Mouse (Mus musculus) embryonic facial prominence, embryonic 12.5 days (tissue): ENCODE results near the gene Usp36. TPM values are rescaled to one million over a fixed set of nuclear protein-coding genes. Genes with fewer than 3 reads are reported as not detected.

Experiments
- ATAC-seq: fragments of 200-750 bp; cut with Nextera tagmentation; 2 replicates; pipeline ENCODE4 v1.8.0; 2017; ENCODE audit not compliant: insufficient number of reproducible peaks, insufficient read depth, low FRiP score, low TSS enrichment
- H3K27ac ChIP-seq: fragments of 300-500 bp; sonication (generic); 2 replicates; pipeline ENCODE4 v1.5.1; 2016; ENCODE audit warnings: mild to moderate bottlenecking
- H3K27me3 ChIP-seq: fragments of 300-500 bp; sonication (generic); 2 replicates; pipeline ENCODE4 v1.6.1; 2016; ENCODE audit warnings: mild to moderate bottlenecking, moderate library complexity
- H3K36me3 ChIP-seq: fragments of 300-500 bp; sonication (generic); 2 replicates; pipeline ENCODE4 v1.6.1; 2016; ENCODE audit warnings: mild to moderate bottlenecking
- H3K4me1 ChIP-seq: fragments of 300-500 bp; sonication (generic); 2 replicates; pipeline ENCODE4 v1.6.1; 2016
- H3K4me2 ChIP-seq: fragments of 300-500 bp; sonication (generic); replicated peaks from 2 replicates; pipeline ENCODE4 v1.6.1; 2016; ENCODE audit warnings: mild to moderate bottlenecking, moderate library complexity
- H3K4me3 ChIP-seq: fragments of 300-500 bp; sonication (generic); 2 replicates; pipeline ENCODE4 v1.5.1; 2016; ENCODE audit warnings: mild to moderate bottlenecking
- H3K9ac ChIP-seq: fragments of 300-500 bp; sonication (generic); 2 replicates; pipeline ENCODE4 v1.6.1; 2016; ENCODE audit warnings: mild to moderate bottlenecking, moderate library complexity
- H3K9me3 ChIP-seq: fragments of 300-500 bp; sonication (generic); 2 replicates; pipeline ENCODE4 v1.6.1; 2016; ENCODE audit warnings: mild to moderate bottlenecking, moderate library complexity
- WGBS: fragments of 180-500 bp; shearing (Covaris S2); methylation state at CpG from one replicate; pipeline ENCODE4 v1.1.7; 2016; 5-methylcytosine and 5-hydroxymethylcytosine counted together
- polyA plus RNA-seq: library from polyadenylated mRNA; unstranded; fragments of >200 nt; fragmentation: Nextera tagmentation; extraction: Ambion mirVana; gene quantifications from 2 replicates; pipeline ENCODE4 v1.2.1, GENCODE M21; 2016

Gene Usp36
- polyA plus RNA-seq, 1 experiment from 2014 or later = 22.2 TPM

DNA sequence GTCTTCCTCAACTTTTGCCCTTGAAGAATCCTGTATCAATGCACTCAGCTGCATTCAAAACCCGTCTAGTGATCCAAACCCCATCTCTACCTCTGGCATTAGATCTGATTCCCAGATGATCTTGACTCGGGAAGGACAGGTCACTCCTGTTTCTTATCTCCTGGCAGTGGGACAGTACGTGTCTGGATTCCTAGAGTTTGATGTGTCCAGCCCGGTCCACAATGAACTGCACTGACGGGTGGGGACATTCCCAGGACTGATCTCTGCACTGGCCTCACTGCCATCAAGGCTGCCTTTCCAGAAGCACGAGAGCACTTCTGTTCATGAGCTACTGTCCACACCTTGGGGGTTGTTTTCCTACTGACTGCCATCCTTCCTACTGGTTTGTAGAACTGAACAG is 73.6 kb downstream of the Usp36 start:
- ATAC-seq = no peak
- H3K27ac ChIP-seq = 0 out of 2 replicates have a peak overlapping the region, but pooled peaks have one; percentile 7
- no peak overlapping the region for H3K4me3 ChIP-seq
- WGBS = 81% methylated on average over 6 of the region's 6 CpGs
- H3K9ac ChIP-seq = no peak overlapping the region
- peaks cover 23% of the 10 kb centered on the region for H3K4me1 ChIP-seq
- H3K4me2 ChIP-seq = no peak overlapping the region
- no peaks in the 10 kb centered on the region for H3K9me3 ChIP-seq
- H3K27me3 ChIP-seq = no peaks in the 10 kb centered on the region
- H3K36me3 ChIP-seq = no peaks in the 10 kb centered on the region

DNA sequence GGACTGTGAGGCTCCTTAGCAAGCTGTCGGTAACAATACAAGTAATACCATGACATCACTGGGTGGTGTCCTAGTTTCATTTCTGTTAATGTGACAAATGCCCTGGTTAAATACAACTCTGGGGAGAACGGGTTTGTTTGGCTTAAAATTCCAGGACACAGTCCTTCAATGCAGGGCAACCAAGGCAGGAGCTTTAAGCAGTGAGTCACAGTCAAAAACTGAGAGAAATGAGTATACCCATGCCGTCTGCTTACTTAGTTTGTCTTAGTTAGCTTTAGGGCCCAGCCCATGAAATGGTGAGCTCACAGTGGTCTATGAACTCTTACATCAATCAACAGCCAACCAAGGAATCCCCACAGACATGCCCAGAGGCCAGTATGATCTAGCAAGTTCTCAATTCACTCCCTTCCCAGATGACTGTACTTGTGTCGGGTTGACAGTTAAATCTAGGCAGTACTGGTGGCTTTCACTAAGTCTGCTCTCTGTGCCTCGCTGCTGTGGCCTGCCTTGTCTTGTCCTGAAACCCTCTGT is 74.1 kb downstream of the Usp36 start:
- no peaks in the 10 kb centered on the region for H3K9me3 ChIP-seq
- no peak for ATAC-seq

DNA sequence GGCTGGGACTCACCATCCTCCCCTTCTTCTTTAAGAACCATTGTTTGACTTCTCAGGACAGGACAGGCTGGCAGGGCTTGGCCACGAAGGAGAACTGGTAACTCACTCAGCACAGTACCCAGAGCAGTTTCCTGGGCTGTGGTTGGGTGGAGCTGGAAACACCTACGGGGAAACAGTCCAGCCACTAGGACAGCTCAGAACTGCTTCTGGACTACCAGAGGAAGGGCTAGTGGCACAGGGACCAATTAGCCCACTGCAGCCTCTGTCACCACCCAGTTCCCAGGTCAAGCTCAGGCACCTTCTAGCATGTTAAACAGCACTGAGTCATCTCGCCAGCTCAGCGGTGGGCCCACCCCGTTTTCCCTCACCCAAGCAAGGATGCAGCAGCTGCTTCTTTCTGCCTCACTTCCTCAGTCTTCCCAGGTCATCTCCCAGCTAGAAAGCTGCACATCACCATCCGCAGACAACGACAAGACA is 77.4 kb downstream of the Usp36 start:
- H3K27ac ChIP-seq = no peak overlapping the region
- H3K4me1 ChIP-seq = peaks cover 44% of the 10 kb centered on the region
- H3K4me2 ChIP-seq = no peak overlapping the region

More for the DNA sequence above, 74.1 kb downstream of the Usp36 start:
- Histone ChIP-seq H3K27ac (0 out of 2 replicates have a peak overlapping the region, but pooled peaks have one; percentile 7), H3K4me2 (no peak overlapping the region), H3K36me3 (no peaks in the 10 kb centered on the region), H3K4me1 (peaks cover 24% of the 10 kb centered on the region), H3K27me3 (no peaks in the 10 kb centered on the region), H3K4me3 (no peak overlapping the region), H3K9ac (no peak overlapping the region)
- 68% methylated on average over 5 of the region's 5 CpGs for WGBS

GRCm38 (mm10) chr11:118211749-118212635 is 78.1 kb downstream of the Usp36 start:
- Histone ChIP-seq H3K9me3 (no peaks in the 10 kb centered on the region), H3K4me3 (no peak overlapping the region), H3K36me3 (no peaks in the 10 kb centered on the region), H3K27me3 (no peaks in the 10 kb centered on the region), H3K4me2 (no peak overlapping the region), H3K4me1 (peaks cover 44% of the 10 kb centered on the region), H3K27ac (no peak overlapping the region), H3K9ac (no peak overlapping the region)
- 45% methylated on average over 10 of the region's 10 CpGs for WGBS
- ATAC-seq = no peak

More for the DNA sequence above, 77.4 kb downstream of the Usp36 start:
- ATAC-seq = no peak
- Histone ChIP-seq H3K9ac (no peak overlapping the region), H3K36me3 (no peaks in the 10 kb centered on the region), H3K4me3 (no peak overlapping the region), H3K27me3 (no peaks in the 10 kb centered on the region), H3K9me3 (no peaks in the 10 kb centered on the region)
- 74% methylated on average over 7 of the region's 7 CpGs for WGBS

DNA sequence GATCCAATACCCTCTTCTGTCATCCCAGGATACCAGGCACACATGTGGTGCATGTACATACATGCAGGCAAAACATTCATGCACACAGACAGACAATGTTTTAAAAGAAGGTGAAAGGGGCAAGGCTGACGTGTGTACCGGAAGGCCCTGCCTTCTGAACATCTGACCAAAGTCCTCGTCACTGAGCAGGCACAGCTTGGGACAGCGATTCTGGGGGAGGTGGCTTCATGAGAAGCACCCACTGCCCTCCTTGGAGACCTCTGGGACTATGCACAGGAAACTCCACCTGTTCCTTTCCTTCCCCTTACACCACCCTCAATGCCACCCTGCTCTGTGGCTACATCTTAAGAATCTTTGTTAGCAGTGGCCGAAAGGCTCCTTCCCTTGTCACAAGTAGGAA is 79.1 kb downstream of the Usp36 start:
- ATAC-seq = no peak
- WGBS = 85% methylated on average over 5 of the region's 5 CpGs
- no peak overlapping the region for H3K27ac ChIP-seq

DNA sequence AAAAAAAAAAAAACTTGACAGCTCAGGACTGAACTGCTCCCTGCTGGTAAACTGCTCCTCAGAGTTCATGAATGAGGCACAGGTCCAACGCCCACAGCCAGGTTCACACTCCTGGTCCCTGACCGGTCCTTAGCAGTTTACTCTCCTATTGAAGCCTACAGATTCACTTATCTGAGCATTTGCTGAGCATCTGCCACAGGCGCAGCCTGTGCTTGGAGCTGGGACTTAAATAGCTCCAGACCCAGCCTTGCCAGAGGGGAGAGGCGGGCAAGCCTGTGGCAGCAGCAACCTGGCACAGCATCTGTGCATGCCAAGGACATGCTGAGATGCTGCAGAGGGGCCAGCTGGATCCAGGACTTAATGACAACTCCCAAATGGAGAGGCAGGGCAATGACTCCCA is 79.9 kb downstream of the Usp36 start:
- Histone ChIP-seq H3K4me3 (no peak overlapping the region), H3K36me3 (no peaks in the 10 kb centered on the region), H3K27me3 (no peaks in the 10 kb centered on the region), H3K4me2 (no peak overlapping the region), H3K9ac (no peak overlapping the region; the same call in 1 of the 2 replicates), H3K4me1 (peaks cover 37% of the 10 kb centered on the region), H3K9me3 (no peaks in the 10 kb centered on the region), H3K27ac (no peak overlapping the region)
- ATAC-seq = no peak
- 86% methylated on average over 4 of the region's 4 CpGs for WGBS

More for the DNA sequence above, 79.1 kb downstream of the Usp36 start:
- H3K9ac ChIP-seq = no peak overlapping the region
- no peaks in the 10 kb centered on the region for H3K9me3 ChIP-seq
- no peak overlapping the region for H3K4me3 ChIP-seq
- peaks cover 37% of the 10 kb centered on the region for H3K4me1 ChIP-seq
- H3K36me3 ChIP-seq = no peaks in the 10 kb centered on the region
- no peak overlapping the region for H3K4me2 ChIP-seq
- no peaks in the 10 kb centered on the region for H3K27me3 ChIP-seq

Other genes with a start within 250 kb of the Usp36 start
- 0.23 and 0.27 TPM in 2 replicates for gene Dnah17, start 159.6 kb downstream of the Usp36 start, polyA plus RNA-seq
- 20.4 and 21.5 TPM in 2 replicates for gene Cyth1, start 41.7 kb downstream of the Usp36 start, polyA plus RNA-seq
- 0.60 and 0.70 TPM in 2 replicates for gene Cep295nl, start 52.3 kb upstream of the Usp36 start, polyA plus RNA-seq
- gene Timp2, start 65.5 kb upstream of the Usp36 start, polyA plus RNA-seq = 104 and 115 TPM in 2 replicates
- 1.4 and 2.7 TPM in 2 replicates for gene Lgals3bp, start 111.8 kb upstream of the Usp36 start, polyA plus RNA-seq
- gene Cant1, start 128.8 kb upstream of the Usp36 start, polyA plus RNA-seq = 33.4 and 35.5 TPM in 2 replicates
- gene C1qtnf1, start 138.0 kb upstream of the Usp36 start, polyA plus RNA-seq = 5.7 and 6.7 TPM in 2 replicates
- gene Engase, start 186.6 kb upstream of the Usp36 start, polyA plus RNA-seq = 7.1 and 8.9 TPM in 2 replicates